Mouse (Mus musculus): ENCODE data around the gene Tmem161a.

DNA sequence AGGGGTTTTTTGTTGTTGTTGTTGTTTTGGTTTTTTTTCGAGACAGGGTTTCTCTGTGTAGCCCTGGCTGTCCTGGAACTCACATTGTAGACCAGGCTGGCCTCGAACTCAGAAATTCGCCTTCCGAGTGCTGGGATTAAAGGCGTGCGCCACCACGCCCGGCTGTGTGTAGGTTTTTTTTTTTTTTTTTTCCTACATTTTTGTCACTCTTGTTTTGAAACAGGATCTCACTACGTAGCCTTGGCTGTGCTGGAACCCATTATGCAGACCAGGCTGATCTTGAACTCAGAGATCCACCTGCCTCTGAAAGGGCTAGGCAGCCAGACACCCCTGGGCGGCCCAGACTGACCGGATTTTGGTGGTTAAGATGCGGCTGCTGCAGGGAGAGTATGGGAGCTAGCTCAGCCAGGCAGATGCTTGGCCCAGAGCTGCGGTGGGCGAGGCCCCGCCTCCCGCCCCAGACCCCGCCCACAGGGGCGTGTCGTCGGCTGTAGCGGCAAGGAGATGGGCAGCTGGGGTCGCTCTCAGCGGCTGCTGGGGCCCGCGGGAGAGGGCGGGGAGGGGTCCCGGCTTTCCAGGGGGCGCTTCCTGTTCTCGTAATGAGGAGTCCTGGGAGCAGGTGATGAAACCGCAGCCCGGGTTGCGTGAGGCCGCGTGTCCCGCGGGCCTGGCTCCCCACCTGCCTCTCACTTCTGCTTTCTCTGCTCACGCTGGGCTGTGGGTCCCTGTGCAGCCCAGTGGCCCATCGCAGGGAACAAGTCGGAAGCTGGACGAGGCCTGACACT is 13.9 kb upstream of the Tmem161a start:
- TF ChIP-seq GATA1 (IDR thresholded peaks at IDR 0.05; ENCODE audit: borderline replicate concordance, low read length) (no peak), FLI1 (IDR thresholded peaks at IDR 0.05; ENCODE audit: low read length) (no peak)

Data from megakaryocyte, embryonic 14.5 days (primary cell).